Mouse (Mus musculus) regulatory T cell (primary cell): ENCODE data around the gene Tacr3.

ENCODE experiments used
- in situ Hi-C: fragments of 300-600 bp; cut with MboI, MseI; formaldehyde crosslinking; loops from one replicate; pipeline ENCODE4 v1.15.1; 2025; ENCODE audit warnings: high pct_unique_total_duplicates

Gene Tacr3

DNA sequence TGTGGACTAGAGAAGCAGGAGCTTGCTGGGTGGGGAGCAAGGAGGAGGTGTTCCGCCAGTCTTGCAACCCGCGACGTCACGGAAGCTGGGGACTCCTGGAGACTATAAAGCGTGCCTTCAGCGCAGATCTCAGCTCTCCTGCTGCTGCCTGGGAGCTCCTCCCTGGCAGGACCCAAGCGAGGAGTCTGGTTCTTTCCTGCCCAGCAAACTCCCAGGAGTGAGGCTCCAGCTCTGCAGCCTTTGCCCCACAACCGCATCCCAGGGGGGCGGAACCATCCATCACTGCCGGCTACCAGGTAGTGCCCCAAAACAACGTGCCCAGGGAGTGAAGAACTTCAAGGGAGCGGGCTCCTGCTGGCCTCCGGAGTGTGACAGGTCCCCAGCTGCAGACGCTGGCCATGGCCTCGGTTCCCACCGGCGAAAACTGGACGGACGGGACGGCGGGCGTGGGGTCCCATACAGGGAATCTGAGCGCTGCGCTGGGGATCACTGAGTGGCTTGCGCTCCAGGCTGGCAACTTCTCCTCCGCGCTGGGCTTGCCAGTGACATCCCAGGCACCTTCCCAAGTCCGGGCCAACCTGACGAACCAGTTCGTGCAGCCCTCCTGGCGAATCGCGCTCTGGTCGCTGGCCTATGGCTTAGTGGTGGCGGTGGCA is at the start of gene Tacr3:
Gene Tacr3 (plus strand): TSS at position 133 of the 656 bp plus-strand sequence.
- in situ Hi-C loops, result no loop called here

GRCm38 (mm10) chr3:134828492-134828874 is 324 bp upstream of the Tacr3 start:
- in situ Hi-C loops, result no loop called here

- in situ Hi-C loops, result no loop called here
Observed at GRCm38 (mm10) chr3:134829531-134829921, 719 bp downstream of the Tacr3 start.

DNA sequence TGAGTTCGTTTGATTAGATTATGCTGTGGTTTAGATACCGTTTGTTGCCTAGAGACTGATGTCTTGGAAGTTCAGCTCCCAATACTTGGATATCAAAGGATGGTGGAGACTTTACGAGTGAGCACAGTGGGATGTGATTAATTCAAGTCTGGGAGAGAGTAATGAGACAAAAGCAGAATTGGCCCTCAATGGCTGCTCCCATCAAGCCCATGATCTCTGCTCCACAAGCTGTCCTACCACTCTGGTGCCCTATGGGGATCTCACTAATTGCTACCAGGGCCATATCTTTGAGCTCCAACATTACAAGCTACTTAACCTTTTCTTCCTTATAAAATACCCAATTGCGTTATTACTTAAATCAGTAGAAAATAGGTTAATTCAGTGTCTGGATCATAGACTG is 22.5 kb downstream of the Tacr3 start:
- in situ Hi-C loops, result no loop called here

DNA sequence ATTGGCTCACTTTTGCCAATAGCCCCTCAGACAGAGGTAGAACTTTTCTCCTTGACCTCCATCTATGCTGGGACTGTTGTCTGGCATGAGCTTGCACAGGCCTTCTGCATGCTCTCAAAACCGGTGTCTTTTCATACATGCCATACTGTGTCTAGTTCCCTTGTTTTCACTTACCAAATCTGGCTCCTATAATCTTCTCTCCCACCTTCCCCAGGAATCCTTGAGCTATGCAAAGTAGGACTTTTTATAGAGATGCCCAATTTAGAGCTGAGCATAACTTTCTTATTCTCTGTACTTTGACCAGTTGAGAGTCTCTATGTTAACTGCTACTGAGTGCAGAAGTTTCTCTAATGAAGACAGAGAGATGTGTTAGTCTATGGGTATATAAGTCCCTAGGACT is 48.9 kb downstream of the Tacr3 start:
- in situ Hi-C loops, result no loop called here

DNA sequence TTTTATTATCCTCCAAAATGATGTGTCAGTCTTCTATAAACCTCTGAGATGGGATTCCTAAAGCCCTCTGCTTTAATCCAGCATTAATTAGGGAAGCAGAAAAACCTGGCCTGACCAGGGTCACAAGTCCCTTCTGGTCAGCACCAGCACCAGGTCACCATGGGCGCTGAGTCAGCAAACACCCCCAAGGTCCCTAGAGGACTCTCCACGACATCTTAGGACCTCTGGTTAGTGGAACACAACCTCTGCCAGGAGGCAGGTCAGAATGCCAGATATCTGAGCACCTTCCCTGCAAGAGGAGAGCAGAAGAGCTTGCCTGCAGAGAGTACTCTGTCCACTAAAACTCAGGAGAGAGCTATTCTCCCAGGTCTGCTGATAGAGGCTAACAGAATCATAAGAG is 67.0 kb downstream of the Tacr3 start:
- in situ Hi-C loops, result no loop called here

GRCm38 (mm10) chr3:134908890-134909289 is 80.1 kb downstream of the Tacr3 start:
- in situ Hi-C loops, result loop anchor here (10.0 kb wide), 1 partner anchor 544 kb away; no protein-coding TSS in a partner anchor

- in situ Hi-C loops, result no loop called here
Observed at GRCm38 (mm10) chr3:134934703-134935102, 105.9 kb downstream of the Tacr3 start.

DNA sequence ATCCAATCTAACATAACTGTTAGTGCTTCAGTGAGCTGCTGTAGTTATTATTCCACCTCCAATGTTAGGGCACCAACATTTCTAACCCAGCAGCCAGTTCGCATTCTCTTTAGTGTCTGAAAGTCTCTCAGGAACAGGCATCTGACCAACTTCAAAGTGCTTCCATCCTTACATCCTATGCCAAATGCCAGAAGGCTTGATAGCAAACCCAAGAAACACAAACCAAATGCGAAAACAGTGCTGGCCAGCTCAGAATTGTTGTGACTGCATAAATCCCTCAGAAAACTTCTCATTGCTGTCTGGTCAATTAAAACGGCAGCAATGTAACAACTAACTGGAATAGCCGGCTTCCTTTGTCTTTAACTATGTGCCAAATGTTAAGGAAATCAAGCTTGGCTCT is 106.7 kb downstream of the Tacr3 start:
- in situ Hi-C loops, result no loop called here

DNA sequence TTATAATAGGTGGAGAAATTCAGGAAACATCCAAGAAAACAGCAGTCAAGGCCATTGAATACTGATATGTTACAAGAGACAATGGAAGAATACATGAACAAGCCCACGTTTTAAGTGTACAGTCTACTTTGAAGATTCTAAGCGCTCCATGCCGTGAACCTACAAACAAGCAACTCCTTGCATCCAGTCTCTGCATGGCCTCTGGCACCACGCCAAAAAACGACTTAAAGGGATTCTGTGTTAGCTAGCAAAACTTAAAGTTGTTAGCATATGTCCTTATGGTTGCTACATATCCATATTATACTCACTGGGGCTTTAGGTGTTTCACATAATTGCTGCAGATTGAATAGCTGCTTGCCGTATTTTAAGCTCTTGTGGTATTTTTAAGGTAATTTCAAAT is 134.7 kb downstream of the Tacr3 start:
- in situ Hi-C loops, result no loop called here

GRCm38 (mm10) chr3:134978902-134979301 is 150.1 kb downstream of the Tacr3 start:
- in situ Hi-C loops, result no loop called here

GRCm38 (mm10) chr3:134980140-134980539 is 151.3 kb downstream of the Tacr3 start:
- in situ Hi-C loops, result no loop called here
